Mouse (Mus musculus) MEL (cell line): ENCODE measurements around the gene Gm11444.

Experiments
- CTCF ChIP-seq, 3 experiments: IDR thresholded peaks in 2 of 3; conservative IDR thresholded peaks in 1 of 3; 2 replicates each; pipeline ENCODE4 v1.5.1; 2011 to 2012; ENCODE audit warnings: low read length in 3 of 3, low read depth in 2 of 3, mild to moderate bottlenecking in 2 of 3, improper control_type of control experiment in 1 of 3, inconsistent platforms in 1 of 3, mixed read lengths in 1 of 3, moderate library complexity in 1 of 3; ENCODE audit not compliant: control insufficient read depth in 1 of 3, insufficient read depth in 1 of 3, poor library complexity in 1 of 3, severe bottlenecking in 1 of 3
- ELF1 ChIP-seq: IDR thresholded peaks from 2 replicates; pipeline ENCODE4 v1.6.1; 2014; ENCODE audit warnings: low read depth, mild to moderate bottlenecking, inconsistent platforms, low read length, improper control_type of control experiment, moderate library complexity
- EP300 ChIP-seq, 2 experiments: IDR thresholded peaks; 2 replicates each; pipeline ENCODE4 v1.6.1; 2011; ENCODE audit warnings: improper control_type of control experiment in 2 of 2, low read length in 2 of 2, low read depth in 1 of 2, mild to moderate bottlenecking in 1 of 2
- GABPA ChIP-seq: IDR thresholded peaks from 2 replicates; pipeline ENCODE4 v1.6.1; 2012; ENCODE audit warnings: low read depth, mild to moderate bottlenecking, inconsistent platforms, low read length, improper control_type of control experiment, moderate library complexity
- KAT2A ChIP-seq: conservative IDR thresholded peaks from 2 replicates; pipeline ENCODE4 v1.6.1; 2012; ENCODE audit warnings: low read depth, low read length, improper control_type of control experiment, inconsistent platforms
- MAFK ChIP-seq: IDR thresholded peaks from 2 replicates; pipeline ENCODE4 v1.6.1; 2011; ENCODE audit warnings: low read depth, mild to moderate bottlenecking, low read length, improper control_type of control experiment, borderline replicate concordance
- MAX ChIP-seq: IDR thresholded peaks from 2 replicates; pipeline ENCODE4 v1.6.1; 2011; ENCODE audit warnings: low read length, improper control_type of control experiment
- MEF2A ChIP-seq: IDR thresholded peaks from 2 replicates; pipeline ENCODE4 v1.6.1; 2014; ENCODE audit warnings: low read depth, mild to moderate bottlenecking, inconsistent platforms, low read length, improper control_type of control experiment; ENCODE audit not compliant: poor library complexity, insufficient replicate concordance, severe bottlenecking; ENCODE audit errors: extremely low read depth
- MYB ChIP-seq: IDR thresholded peaks from 2 replicates; pipeline ENCODE4 v1.6.1; 2011; ENCODE audit warnings: mild to moderate bottlenecking, low read depth, low read length, improper control_type of control experiment
- POLR2A ChIP-seq, 2 experiments: IDR thresholded peaks; 2 replicates each; pipeline ENCODE4 v1.6.1; 2011 to 2012; ENCODE audit warnings: low read length in 2 of 2, mild to moderate bottlenecking in 2 of 2, control low read depth in 1 of 2, improper control_type of control experiment in 1 of 2, low read depth in 1 of 2, moderate library complexity in 1 of 2; ENCODE audit not compliant: control insufficient read depth in 1 of 2, insufficient read depth in 1 of 2, poor library complexity in 1 of 2
- UBTF ChIP-seq: IDR thresholded peaks from 2 replicates; pipeline ENCODE4 v1.6.1; 2012; ENCODE audit warnings: low read depth, mild to moderate bottlenecking, inconsistent platforms, low read length, improper control_type of control experiment, moderate library complexity, borderline replicate concordance; ENCODE audit not compliant: insufficient read depth
- USF1 ChIP-seq: IDR thresholded peaks from 2 replicates; pipeline ENCODE4 v1.6.1; 2014; ENCODE audit warnings: low read depth, mild to moderate bottlenecking, inconsistent platforms, low read length, improper control_type of control experiment, moderate library complexity

DNA sequence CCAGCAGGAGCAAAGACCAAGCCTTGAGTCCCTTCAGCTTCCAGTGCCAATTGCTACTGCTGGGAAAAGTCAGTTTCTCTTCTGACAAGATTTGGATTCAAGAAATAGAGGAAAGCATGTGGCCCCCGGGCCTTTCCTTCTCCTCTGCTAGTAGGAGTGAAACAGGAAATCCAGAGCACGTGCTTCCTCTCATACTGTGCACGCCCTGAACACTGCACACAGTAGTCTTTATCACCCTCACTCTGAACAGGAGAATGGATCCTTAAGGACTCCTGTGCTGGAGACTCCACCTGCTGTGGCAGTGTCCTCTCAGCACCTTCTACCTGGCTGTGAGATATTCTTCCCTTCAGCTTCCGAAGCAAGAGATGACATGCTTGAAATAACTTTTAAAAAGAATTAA, 38.9 kb downstream of the Gm11444 start:
- TF ChIP-seq GABPA: no peak
- no peak for TF ChIP-seq MYB
- no peak for TF ChIP-seq CTCF (IDR thresholded peaks at IDR 0.05 in 2 of 3, conservative IDR thresholded peaks at IDR 0.05 in 1 of 3; ENCODE audit: control insufficient read depth in 1 of 3, insufficient read depth in 1 of 3, low read depth in 2 of 3, low read length in 3 of 3, poor library complexity in 1 of 3, severe bottlenecking in 1 of 3)
- TF ChIP-seq MAX: peak; percentile 73
- no peak for TF ChIP-seq POLR2A (IDR thresholded peaks at IDR 0.05; ENCODE audit: control insufficient read depth in 1 of 2, insufficient read depth in 1 of 2, low read depth in 1 of 2, low read length in 2 of 2, poor library complexity in 1 of 2)
- no peak for TF ChIP-seq EP300 (IDR thresholded peaks at IDR 0.05; ENCODE audit: low read depth in 1 of 2, low read length in 2 of 2)
- no peak for TF ChIP-seq MEF2A
- TF ChIP-seq ELF1: no peak
- no peak for TF ChIP-seq KAT2A
- no peak for TF ChIP-seq UBTF
- TF ChIP-seq USF1: peak; percentile 51
- TF ChIP-seq MAFK: no peak
